Mouse (Mus musculus): ENCODE data around the gene Zfp93. TPM values are rescaled to one million over a fixed set of nuclear protein-coding genes. Genes with fewer than 3 reads are reported as not detected.
"Not testable (repeated sequence)": the region's sequence is repeated elsewhere in the genome, so short reads cannot be mapped to it uniquely, and the experiment has no call there.

Gene Zfp93
- polyA plus RNA-seq, 1 experiment from 2014 or later: 9.3 TPM

DNA sequence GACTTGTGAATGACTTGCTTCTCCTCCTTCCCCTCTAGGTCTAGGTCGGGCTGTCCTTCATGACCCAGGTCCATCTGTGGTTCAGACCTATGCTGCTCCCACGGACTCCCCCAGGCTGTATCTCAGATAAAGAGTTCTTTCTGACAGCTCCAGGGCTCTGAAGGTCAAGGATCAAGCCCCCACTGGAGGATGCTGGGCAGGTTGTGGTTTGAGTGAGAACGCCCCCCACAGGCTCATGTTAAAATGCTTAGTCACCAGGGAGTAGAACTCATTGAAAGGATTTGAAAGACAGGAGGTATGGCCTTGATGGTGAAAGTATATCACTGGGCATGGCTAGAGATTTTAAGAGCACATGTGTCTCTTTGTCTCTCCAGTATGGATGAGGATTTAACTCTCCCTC is 964 bp upstream of the Zfp93 start:
- WGBS: 64% methylated on average over 3 of the region's 3 CpGs
- ATAC-seq (ENCODE audit: low read depth): no peak
- Histone ChIP-seq H3K27ac (ENCODE audit: low read length) (no peak overlapping the region), H3K9ac (ENCODE audit: low read length) (no peak overlapping the region), H3K4me2 (ENCODE audit: low read depth, low read length) (no peak overlapping the region), H3K9me3 (ENCODE audit: control insufficient read depth, low read length) (no peaks in the 10 kb centered on the region), H3K27me3 (ENCODE audit: control insufficient read depth, insufficient read depth, low read depth, low read length) (no peaks in the 10 kb centered on the region), H3K36me3 (ENCODE audit: control insufficient read depth, insufficient read depth, low read length) (peaks cover 3% of the 10 kb centered on the region), H3K4me1 (replicated peaks; ENCODE audit: control insufficient read depth, insufficient read depth, low read length) (peaks cover 3% of the 10 kb centered on the region; the same call in 1 of the 2 replicates), H3K4me3 (ENCODE audit: low read length) (no peak overlapping the region)

DNA sequence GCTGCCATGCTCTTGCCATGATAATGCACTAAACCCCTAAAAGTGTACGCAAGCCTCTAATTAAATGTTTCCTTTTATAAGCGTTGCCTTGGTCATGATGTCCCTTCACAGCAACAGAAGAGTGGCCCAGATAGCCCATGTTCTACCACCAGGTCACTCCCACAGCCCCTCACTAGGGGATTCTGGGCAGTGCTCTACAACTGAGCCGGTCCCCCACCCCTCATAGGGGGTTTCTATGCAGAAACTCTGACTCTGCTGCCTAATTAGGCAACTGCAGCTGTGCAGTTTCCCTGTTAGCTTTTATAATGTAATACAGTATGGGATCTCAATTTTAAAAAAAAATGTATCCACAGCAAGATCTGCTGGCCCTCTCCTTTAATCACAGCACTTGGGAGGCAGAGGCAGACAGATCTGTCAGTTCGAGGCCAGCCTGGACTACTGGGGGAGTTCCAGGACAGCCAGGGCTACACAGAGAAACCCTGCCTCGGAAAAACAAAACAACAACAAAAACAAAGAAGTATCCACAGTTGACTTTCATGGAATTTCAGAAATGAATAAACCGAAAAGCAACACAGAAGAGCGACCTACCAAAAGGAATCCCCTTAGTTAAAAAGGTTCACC is 443 bp upstream of the Zfp93 start:
- H3K36me3 ChIP-seq (ENCODE audit: control insufficient read depth, insufficient read depth, low read length): peaks cover 9% of the 10 kb centered on the region
- ATAC-seq (ENCODE audit: low read depth): peak; percentile 47
- peak overlapping the region; percentile 76 for H3K4me2 ChIP-seq (ENCODE audit: low read depth, low read length)
- no peaks in the 10 kb centered on the region for H3K9me3 ChIP-seq (ENCODE audit: control insufficient read depth, low read length)
- peaks cover 3% of the 10 kb centered on the region; the same call in 1 of the 2 replicates for H3K4me1 ChIP-seq (replicated peaks; ENCODE audit: control insufficient read depth, insufficient read depth, low read length)
- H3K27me3 ChIP-seq (ENCODE audit: control insufficient read depth, insufficient read depth, low read depth, low read length): no peaks in the 10 kb centered on the region
- H3K9ac ChIP-seq (ENCODE audit: low read length): peak overlapping the region; percentile 82
- 31% methylated on average over 7 of the region's 7 CpGs for WGBS
- no peak overlapping the region for H3K27ac ChIP-seq (ENCODE audit: low read length)
- H3K4me3 ChIP-seq (ENCODE audit: low read length): peak overlapping the region; percentile 71

DNA sequence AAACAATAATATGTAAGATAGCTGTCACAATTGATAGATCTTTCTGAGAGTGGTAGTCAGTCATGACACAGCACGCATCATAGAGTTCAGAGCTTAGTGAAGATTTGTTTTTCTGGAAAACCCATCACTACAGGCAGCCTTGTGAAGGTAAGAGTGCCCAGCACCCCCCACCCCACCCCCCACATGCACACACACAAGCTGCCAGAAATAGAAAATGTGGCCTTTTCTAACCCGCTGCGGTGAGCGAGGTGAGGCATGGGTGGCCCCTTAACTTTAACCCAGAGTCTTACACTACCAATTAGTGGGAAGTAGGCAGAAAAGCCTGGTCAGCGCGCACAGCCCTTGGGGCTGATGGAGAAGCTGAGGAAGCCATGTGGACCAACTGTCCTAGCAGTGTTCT is 971 bp downstream of the Zfp93 start:
- Histone ChIP-seq H3K36me3 (ENCODE audit: control insufficient read depth, insufficient read depth, low read length) (peaks cover 16% of the 10 kb centered on the region), H3K4me1 (replicated peaks; ENCODE audit: control insufficient read depth, insufficient read depth, low read length) (peaks cover 3% of the 10 kb centered on the region; the same call in 1 of the 2 replicates), H3K9me3 (ENCODE audit: control insufficient read depth, low read length) (no peaks in the 10 kb centered on the region), H3K27ac (ENCODE audit: low read length) (no peak overlapping the region), H3K4me3 (ENCODE audit: low read length) (no peak overlapping the region), H3K9ac (ENCODE audit: low read length) (no peak overlapping the region), H3K27me3 (ENCODE audit: control insufficient read depth, insufficient read depth, low read depth, low read length) (no peaks in the 10 kb centered on the region), H3K4me2 (ENCODE audit: low read depth, low read length) (no peak overlapping the region)
- 91% methylated on average over 6 of the region's 6 CpGs for WGBS
- no peak for ATAC-seq (ENCODE audit: low read depth)

DNA sequence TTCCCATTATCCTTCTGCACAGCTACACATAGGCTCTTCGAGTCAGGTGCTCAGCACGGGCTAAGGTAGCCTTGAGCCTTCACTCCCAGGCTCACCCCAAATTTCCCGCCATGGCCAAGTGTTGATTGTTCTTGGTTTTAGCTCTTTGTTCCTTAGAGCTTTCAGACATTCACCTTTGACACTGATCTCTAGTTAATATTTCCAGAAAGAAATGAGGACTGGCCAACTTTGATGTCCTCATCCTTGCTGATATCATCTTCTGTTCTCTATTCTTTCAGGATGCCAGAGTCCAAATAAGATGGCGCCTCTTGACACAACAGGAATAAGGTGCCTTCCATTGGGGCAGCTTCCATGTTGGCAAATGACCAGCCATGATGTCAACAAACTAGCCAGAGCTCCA is 4.2 kb downstream of the Zfp93 start:
- H3K4me1 ChIP-seq (replicated peaks; ENCODE audit: control insufficient read depth, insufficient read depth, low read length): peaks cover 3% of the 10 kb centered on the region; the same call in 1 of the 2 replicates
- no peak overlapping the region for H3K9ac ChIP-seq (ENCODE audit: low read length)
- H3K27me3 ChIP-seq (ENCODE audit: control insufficient read depth, insufficient read depth, low read depth, low read length): no peaks in the 10 kb centered on the region
- H3K4me2 ChIP-seq (ENCODE audit: low read depth, low read length): no peak overlapping the region
- H3K36me3 ChIP-seq (ENCODE audit: control insufficient read depth, insufficient read depth, low read length): peaks cover 19% of the 10 kb centered on the region
- no peak overlapping the region for H3K27ac ChIP-seq (ENCODE audit: low read length)
- ATAC-seq (ENCODE audit: low read depth): no peak
- H3K4me3 ChIP-seq (ENCODE audit: low read length): no peak overlapping the region
- no peaks in the 10 kb centered on the region for H3K9me3 ChIP-seq (ENCODE audit: control insufficient read depth, low read length)
- WGBS: 91% methylated on average over 4 of the region's 4 CpGs

DNA sequence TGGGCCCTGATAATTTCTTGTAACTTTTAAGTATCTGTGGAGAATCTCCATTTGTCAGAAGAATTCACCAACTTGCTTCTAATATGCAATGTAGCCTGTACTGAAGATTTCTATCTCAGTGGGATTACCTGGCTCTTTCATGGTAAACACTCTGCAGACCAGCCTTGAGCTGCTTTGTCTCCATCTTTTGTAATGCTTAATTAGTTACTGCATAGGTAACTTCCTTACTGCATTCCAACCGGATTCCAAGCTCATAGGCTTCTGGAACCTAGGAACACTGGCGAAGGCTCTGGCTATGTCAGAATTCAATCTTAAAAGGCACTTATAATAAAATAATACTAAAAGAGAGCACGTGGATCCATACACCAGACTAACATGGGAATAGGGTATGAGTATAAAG is 8.6 kb downstream of the Zfp93 start:
- H3K9me3 ChIP-seq (ENCODE audit: control insufficient read depth, low read length); ATAC-seq (ENCODE audit: low read depth); H3K27ac ChIP-seq (ENCODE audit: low read length); H3K4me1 ChIP-seq (replicated peaks; ENCODE audit: control insufficient read depth, insufficient read depth, low read length); H3K4me3 ChIP-seq (ENCODE audit: low read length); H3K27me3 ChIP-seq (ENCODE audit: control insufficient read depth, insufficient read depth, low read depth, low read length); H3K9ac ChIP-seq (ENCODE audit: low read length); H3K4me2 ChIP-seq (ENCODE audit: low read depth, low read length): not testable (repeated sequence)
- peaks cover 17% of the 10 kb centered on the region for H3K36me3 ChIP-seq (ENCODE audit: control insufficient read depth, insufficient read depth, low read length)
- WGBS: 82% methylated on average over 3 of the region's 3 CpGs

DNA sequence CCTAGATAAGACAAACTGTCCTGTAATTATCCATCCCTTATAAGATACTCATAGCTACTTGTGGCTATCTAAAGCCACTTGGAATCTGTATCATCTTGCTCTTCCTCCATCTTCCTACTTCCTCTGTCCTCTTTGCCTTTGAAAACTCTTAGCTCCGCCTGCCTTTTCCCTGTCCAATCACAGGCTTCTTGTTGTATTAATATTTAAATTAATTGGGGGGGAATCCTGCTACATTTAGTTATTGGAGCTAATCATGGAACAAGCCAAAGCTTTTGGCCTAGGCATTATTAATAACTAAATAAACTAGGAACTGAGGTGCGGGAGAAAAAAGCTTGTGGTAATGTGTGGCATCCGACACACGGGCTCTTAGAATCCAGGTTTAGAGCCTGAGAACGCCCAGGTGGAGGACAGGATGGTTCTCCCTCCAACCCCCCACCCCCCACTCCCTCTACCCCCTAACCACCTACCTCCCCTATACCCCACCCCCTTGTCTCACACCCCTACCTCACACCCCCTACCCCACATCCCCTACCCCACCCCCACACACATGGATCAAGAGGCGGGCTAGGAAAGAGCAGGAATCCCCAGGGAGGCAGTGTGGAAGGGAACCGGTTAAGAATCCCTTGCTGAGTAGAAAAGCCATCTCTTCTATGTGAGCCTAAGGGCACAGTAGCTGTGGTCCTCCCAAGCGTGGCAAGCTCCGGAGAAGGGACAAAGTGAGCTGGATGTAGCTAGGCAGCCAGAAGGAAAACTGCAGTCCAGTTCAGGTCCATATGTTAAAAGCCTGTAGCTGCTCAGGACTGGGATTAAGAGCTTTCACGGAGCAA is 10.0 kb downstream of the Zfp93 start:
- Histone ChIP-seq H3K9ac (ENCODE audit: low read length) (no peak overlapping the region), H3K4me3 (ENCODE audit: low read length) (no peak overlapping the region), H3K27me3 (ENCODE audit: control insufficient read depth, insufficient read depth, low read depth, low read length) (no peaks in the 10 kb centered on the region), H3K9me3 (ENCODE audit: control insufficient read depth, low read length) (no peaks in the 10 kb centered on the region), H3K36me3 (ENCODE audit: control insufficient read depth, insufficient read depth, low read length) (peaks cover 6% of the 10 kb centered on the region; the same call in 1 of the 2 replicates), H3K4me2 (ENCODE audit: low read depth, low read length) (no peak overlapping the region), H3K27ac (ENCODE audit: low read length) (no peak overlapping the region), H3K4me1 (replicated peaks; ENCODE audit: control insufficient read depth, insufficient read depth, low read length) (no peaks in the 10 kb centered on the region)
- ATAC-seq (ENCODE audit: low read depth): no peak
- WGBS: 52% methylated on average over 10 of the region's 10 CpGs

DNA sequence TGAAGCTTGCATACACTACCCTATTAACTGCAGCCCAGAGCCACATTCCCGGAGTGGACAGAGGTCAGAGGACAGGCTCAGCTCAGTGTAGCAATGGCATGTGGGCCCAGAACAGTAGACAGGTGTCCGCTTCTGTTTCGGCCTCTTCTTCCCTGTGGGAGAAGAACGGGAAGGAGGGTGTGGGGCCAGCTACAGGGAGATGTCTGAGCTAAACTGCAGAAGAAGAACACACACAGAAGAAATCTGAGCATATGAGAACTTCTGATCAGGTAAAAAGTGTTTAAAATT is 10.6 kb downstream of the Zfp93 start:
- Histone ChIP-seq H3K4me3 (ENCODE audit: low read length) (no peak overlapping the region), H3K4me1 (replicated peaks; ENCODE audit: control insufficient read depth, insufficient read depth, low read length) (no peaks in the 10 kb centered on the region), H3K9me3 (ENCODE audit: control insufficient read depth, low read length) (no peaks in the 10 kb centered on the region), H3K27me3 (ENCODE audit: control insufficient read depth, insufficient read depth, low read depth, low read length) (no peaks in the 10 kb centered on the region), H3K4me2 (ENCODE audit: low read depth, low read length) (no peak overlapping the region), H3K36me3 (ENCODE audit: control insufficient read depth, insufficient read depth, low read length) (peaks cover 5% of the 10 kb centered on the region; the same call in 1 of the 2 replicates), H3K27ac (ENCODE audit: low read length) (no peak overlapping the region), H3K9ac (ENCODE audit: low read length) (no peak overlapping the region)
- no peak for ATAC-seq (ENCODE audit: low read depth)
- WGBS: 46% methylated on average over 4 of the region's 4 CpGs

DNA sequence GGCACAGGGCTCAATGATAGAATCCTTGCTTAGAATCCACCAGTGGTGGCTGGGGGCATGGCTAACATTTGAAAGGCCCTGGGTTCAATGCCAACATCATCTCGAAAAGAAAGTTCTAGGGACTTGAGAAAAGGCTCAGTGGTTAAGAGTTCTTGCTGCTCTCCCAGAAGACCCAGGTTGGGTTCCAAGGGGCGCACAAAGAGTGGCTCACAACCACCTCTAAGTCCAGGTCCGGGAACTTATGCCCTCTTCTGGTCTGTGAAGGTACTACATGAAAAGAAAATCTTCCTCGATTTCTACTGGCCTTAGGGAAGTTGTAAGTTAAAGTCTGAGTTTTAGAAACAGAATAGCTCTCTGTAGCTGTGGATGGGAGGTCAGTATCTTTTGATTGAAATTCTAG is 15.9 kb downstream of the Zfp93 start:
- H3K4me2 ChIP-seq (ENCODE audit: low read depth, low read length): no peak overlapping the region

DNA sequence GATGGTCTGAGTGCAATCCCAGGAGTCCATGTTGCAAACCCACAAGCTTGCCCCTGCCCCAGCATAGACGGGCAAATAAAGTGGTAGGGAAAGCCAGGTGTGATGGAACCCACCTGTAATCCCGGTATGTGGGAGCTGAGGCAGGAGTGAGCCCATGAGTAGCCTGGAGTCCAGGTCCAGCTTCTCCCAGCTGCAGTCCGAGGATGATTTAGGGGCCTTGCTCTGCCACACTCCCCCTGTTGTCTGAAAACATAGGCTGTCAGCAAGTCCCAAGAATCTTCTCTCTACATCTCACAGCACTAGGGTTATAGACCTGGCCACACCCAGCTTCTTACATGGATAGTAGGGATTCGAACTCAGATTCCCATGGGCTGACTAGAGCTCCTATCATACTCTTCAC is 16.7 kb downstream of the Zfp93 start:
- ATAC-seq (ENCODE audit: low read depth): no peak
- Histone ChIP-seq H3K36me3 (ENCODE audit: control insufficient read depth, insufficient read depth, low read length) (peaks cover 30% of the 10 kb centered on the region), H3K4me2 (ENCODE audit: low read depth, low read length) (no peak overlapping the region), H3K9me3 (ENCODE audit: control insufficient read depth, low read length) (no peaks in the 10 kb centered on the region), H3K9ac (ENCODE audit: low read length) (no peak overlapping the region), H3K27me3 (ENCODE audit: control insufficient read depth, insufficient read depth, low read depth, low read length) (no peaks in the 10 kb centered on the region), H3K4me3 (ENCODE audit: low read length) (no peak overlapping the region), H3K4me1 (replicated peaks; ENCODE audit: control insufficient read depth, insufficient read depth, low read length) (no peaks in the 10 kb centered on the region), H3K27ac (ENCODE audit: low read length) (no peak overlapping the region)
- WGBS: 80% methylated on average over 4 of the region's 4 CpGs

More for the DNA sequence above, 15.9 kb downstream of the Zfp93 start:
- no peak overlapping the region for H3K27ac ChIP-seq (ENCODE audit: low read length)
- no peaks in the 10 kb centered on the region for H3K4me1 ChIP-seq (replicated peaks; ENCODE audit: control insufficient read depth, insufficient read depth, low read length)
- no peak for ATAC-seq (ENCODE audit: low read depth)
- WGBS: 50% methylated on average over 4 of the region's 4 CpGs
- H3K36me3 ChIP-seq (ENCODE audit: control insufficient read depth, insufficient read depth, low read length): peaks cover 21% of the 10 kb centered on the region
- no peaks in the 10 kb centered on the region for H3K9me3 ChIP-seq (ENCODE audit: control insufficient read depth, low read length)
- H3K4me3 ChIP-seq (ENCODE audit: low read length): no peak overlapping the region
- H3K9ac ChIP-seq (ENCODE audit: low read length): no peak overlapping the region
- no peaks in the 10 kb centered on the region for H3K27me3 ChIP-seq (ENCODE audit: control insufficient read depth, insufficient read depth, low read depth, low read length)
